Mouse (Mus musculus): ENCODE measurements at regions not wholly inside any gene's neighbourhood (a gene's known extent, or its start where the extent isn't known, plus 50 kb on each side); places are given as distances from the start of the nearest gene placed in this dataset.

DNA sequence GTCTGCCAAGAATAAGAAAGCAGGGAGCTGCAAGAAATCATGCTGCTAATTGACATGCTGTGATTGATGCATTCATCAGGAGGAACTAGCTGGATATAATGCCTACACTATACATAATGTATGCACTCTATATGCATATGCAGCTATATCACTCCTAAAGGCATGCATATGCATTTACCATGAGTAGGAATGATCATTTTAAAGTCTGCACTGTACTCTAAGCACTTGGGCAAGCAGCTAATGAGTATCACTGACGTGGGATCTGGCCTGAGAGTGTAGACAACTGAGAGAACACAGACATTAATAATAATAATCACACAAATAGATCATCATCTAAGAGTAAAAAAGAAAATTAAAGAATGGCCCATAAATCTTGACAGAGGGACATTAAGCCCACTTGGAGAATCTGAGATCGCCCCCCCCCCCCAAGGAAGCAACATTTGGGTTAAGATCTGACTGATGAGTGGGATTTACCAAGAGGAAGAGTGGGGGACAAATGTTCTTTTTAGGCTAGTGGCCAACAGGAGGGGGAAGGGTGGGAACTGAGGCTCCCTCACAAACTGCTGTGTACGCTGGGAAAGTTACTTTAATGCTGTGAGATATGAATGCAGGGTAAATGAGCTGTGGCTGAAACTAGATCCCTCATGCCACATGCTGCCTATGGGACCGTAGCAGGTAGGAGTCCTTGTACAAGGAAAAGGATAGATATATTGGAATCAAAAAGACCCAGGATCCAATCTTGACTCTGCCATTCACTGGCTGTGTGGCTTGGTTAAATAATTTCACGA, 155.0 kb downstream of the Gsdmc2 start:
- Histone ChIP-seq H3K4me1 (ENCODE audit: insufficient read depth) (no peaks in the 10 kb centered on the region), H3K27me3 (ENCODE audit: insufficient read depth, low read length) (no peaks in the 10 kb centered on the region), H3K36me3 (replicated peaks; ENCODE audit: insufficient read depth, low read length) (no peaks in the 10 kb centered on the region), H3K27ac (ENCODE audit: low read depth) (no peak overlapping the region), H3K4me3 (ENCODE audit: low read depth, low read length) (no peak overlapping the region), H3K4me2 (ENCODE audit: low read depth, low read length) (no peak overlapping the region), H3K9ac (replicated peaks) (no peak overlapping the region), H3K9me3 (ENCODE audit: low read length) (no peaks in the 10 kb centered on the region)
- ATAC-seq = no peak
- TF ChIP-seq CTCF (IDR thresholded peaks at IDR 0.05; ENCODE audit: low read depth) (no peak), EP300 (IDR thresholded peaks at IDR 0.05; ENCODE audit: low read depth) (no peak)
- DNase-seq = no peak
- WGBS (ENCODE audit: insufficient replicate concordance) = 80% methylated on average over 5 of the region's 5 CpGs

DNA sequence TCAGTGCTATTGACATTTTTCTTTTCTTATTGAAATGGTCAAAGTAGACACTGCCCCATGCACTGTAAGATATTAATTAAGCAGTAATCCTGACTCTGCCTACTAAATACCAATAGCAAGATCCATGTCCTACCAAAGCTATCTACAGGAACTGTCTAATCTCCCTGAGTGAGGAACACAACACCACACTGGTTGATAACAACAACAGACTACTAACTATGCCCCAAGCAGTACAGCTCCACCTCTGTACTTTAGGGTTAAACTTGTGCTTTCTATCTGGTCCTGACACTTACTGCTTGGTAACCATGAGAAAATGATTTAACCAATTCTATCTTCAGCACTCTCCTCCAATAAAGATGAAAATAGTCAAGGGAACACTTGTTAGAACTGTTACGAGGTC, 157.1 kb downstream of the Gsdmc2 start:
- ATAC-seq = no peak
- Histone ChIP-seq H3K4me2 (ENCODE audit: low read depth, low read length) (no peak overlapping the region), H3K4me3 (ENCODE audit: low read depth, low read length) (no peak overlapping the region), H3K9ac (replicated peaks) (no peak overlapping the region), H3K9me3 (ENCODE audit: low read length) (no peaks in the 10 kb centered on the region), H3K27me3 (ENCODE audit: insufficient read depth, low read length) (no peaks in the 10 kb centered on the region), H3K36me3 (replicated peaks; ENCODE audit: insufficient read depth, low read length) (no peaks in the 10 kb centered on the region), H3K27ac (ENCODE audit: low read depth) (no peak overlapping the region), H3K4me1 (ENCODE audit: insufficient read depth) (no peaks in the 10 kb centered on the region)
- no peak for TF ChIP-seq EP300 (IDR thresholded peaks at IDR 0.05; ENCODE audit: low read depth)
- TF ChIP-seq CTCF (IDR thresholded peaks at IDR 0.05; ENCODE audit: low read depth) = no peak
- DNase-seq = no peak
- WGBS (ENCODE audit: insufficient replicate concordance) = 79% methylated on average over 1 of the region's 1 CpGs

DNA sequence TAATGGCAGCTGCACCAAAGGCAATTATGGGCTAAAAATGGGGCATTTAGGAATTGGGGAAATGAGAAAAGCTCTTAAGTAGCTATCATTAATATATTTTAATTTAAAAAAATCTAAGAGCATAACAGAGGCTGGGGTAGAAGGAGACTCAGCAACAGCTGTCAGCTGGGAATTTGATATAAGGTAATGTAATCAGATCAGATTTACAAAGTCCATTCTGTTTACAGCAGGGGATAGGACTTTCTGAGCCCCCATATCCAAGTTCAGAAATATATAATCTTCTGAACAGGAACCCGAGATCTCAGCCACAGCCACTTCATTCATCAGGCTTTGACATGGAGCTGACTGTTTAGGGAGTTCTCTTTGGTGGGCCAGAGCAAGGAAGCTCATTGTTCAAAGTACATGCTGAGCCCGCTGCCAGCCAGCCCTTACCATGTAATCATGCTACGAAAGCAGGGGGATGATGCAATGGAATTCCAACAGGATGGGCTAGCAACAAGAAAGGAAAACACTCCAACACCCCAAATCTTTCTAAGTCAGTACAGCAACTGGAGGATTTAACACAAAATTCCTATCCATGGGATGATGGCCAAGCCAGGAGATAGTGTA, 157.9 kb downstream of the Gsdmc2 start:
- ATAC-seq (no peak), DNase-seq (no peak)
- Histone ChIP-seq H3K27me3 (ENCODE audit: insufficient read depth, low read length) (no peaks in the 10 kb centered on the region), H3K4me1 (ENCODE audit: insufficient read depth) (no peaks in the 10 kb centered on the region), H3K36me3 (replicated peaks; ENCODE audit: insufficient read depth, low read length) (no peaks in the 10 kb centered on the region), H3K4me3 (ENCODE audit: low read depth, low read length) (no peak overlapping the region), H3K4me2 (ENCODE audit: low read depth, low read length) (no peak overlapping the region), H3K9me3 (ENCODE audit: low read length) (no peaks in the 10 kb centered on the region), H3K27ac (ENCODE audit: low read depth) (no peak overlapping the region), H3K9ac (replicated peaks) (no peak overlapping the region)
- WGBS (ENCODE audit: insufficient replicate concordance) = 69% methylated on average over 3 of the region's 3 CpGs
- TF ChIP-seq CTCF (IDR thresholded peaks at IDR 0.05; ENCODE audit: low read depth) (no peak), EP300 (IDR thresholded peaks at IDR 0.05; ENCODE audit: low read depth) (no peak)

- DNase-seq = no peak
- WGBS (ENCODE audit: insufficient replicate concordance) = 58% methylated on average over 3 of the region's 3 CpGs
- Histone ChIP-seq H3K4me2 (ENCODE audit: low read depth, low read length) (no peak overlapping the region), H3K36me3 (replicated peaks; ENCODE audit: insufficient read depth, low read length) (no peaks in the 10 kb centered on the region), H3K4me3 (ENCODE audit: low read depth, low read length) (no peak overlapping the region), H3K4me1 (ENCODE audit: insufficient read depth) (peaks cover 9% of the 10 kb centered on the region), H3K27ac (ENCODE audit: low read depth) (no peak overlapping the region), H3K9ac (replicated peaks) (no peak overlapping the region), H3K27me3 (ENCODE audit: insufficient read depth, low read length) (no peaks in the 10 kb centered on the region), H3K9me3 (ENCODE audit: low read length) (no peaks in the 10 kb centered on the region)
- TF ChIP-seq EP300 (IDR thresholded peaks at IDR 0.05; ENCODE audit: low read depth) (no peak), CTCF (IDR thresholded peaks at IDR 0.05; ENCODE audit: low read depth) (no peak)
- ATAC-seq = no peak
These were observed 164.7 kb downstream of the Gsdmc2 start for GRCm38 (mm10) chr15:63679984-63680925.

DNA sequence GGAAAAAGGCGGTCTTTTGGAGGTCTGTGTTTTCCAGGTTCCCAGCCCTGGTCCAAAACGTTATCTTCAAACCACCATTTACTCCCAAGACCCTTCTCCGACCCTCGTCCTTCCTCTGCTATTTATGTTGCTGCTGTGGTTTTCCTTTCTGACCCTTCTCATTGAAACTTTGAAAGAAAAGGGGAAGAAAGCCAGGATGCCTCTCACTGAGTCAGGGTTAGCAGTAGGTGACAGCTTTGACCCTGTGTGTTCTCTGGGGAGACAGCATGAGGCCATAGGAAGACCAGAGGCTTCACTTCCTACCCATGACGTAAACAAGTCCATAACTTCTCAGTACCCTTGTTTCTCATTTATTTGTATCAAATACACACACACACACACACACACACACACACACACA, 166.1 kb downstream of the Gsdmc2 start:
- no peak overlapping the region for H3K4me2 ChIP-seq (ENCODE audit: low read depth, low read length)
- TF ChIP-seq EP300 (IDR thresholded peaks at IDR 0.05; ENCODE audit: low read depth) = no peak
- no peak for TF ChIP-seq CTCF (IDR thresholded peaks at IDR 0.05; ENCODE audit: low read depth)
- no peak overlapping the region for H3K9ac ChIP-seq (replicated peaks)
- no peak overlapping the region for H3K4me3 ChIP-seq (ENCODE audit: low read depth, low read length)
- H3K27ac ChIP-seq (ENCODE audit: low read depth) = no peak overlapping the region
- H3K9me3 ChIP-seq (ENCODE audit: low read length) = no peaks in the 10 kb centered on the region; the same call in 1 of the 2 replicates
- DNase-seq (no peak), ATAC-seq (no peak)
- WGBS (ENCODE audit: insufficient replicate concordance) = 27% methylated on average over 5 of the region's 5 CpGs
- no peaks in the 10 kb centered on the region for H3K36me3 ChIP-seq (replicated peaks; ENCODE audit: insufficient read depth, low read length)
- H3K4me1 ChIP-seq (ENCODE audit: insufficient read depth) = peaks cover 9% of the 10 kb centered on the region
- no peaks in the 10 kb centered on the region for H3K27me3 ChIP-seq (ENCODE audit: insufficient read depth, low read length)

- WGBS (ENCODE audit: insufficient replicate concordance) = 85% methylated on average over 10 of the region's 10 CpGs
- TF ChIP-seq CTCF (IDR thresholded peaks at IDR 0.05; ENCODE audit: low read depth) = no peak
- no peak for TF ChIP-seq EP300 (IDR thresholded peaks at IDR 0.05; ENCODE audit: low read depth)
- H3K9ac ChIP-seq (replicated peaks) = no peak overlapping the region
- peaks cover 9% of the 10 kb centered on the region for H3K4me1 ChIP-seq (ENCODE audit: insufficient read depth)
- H3K4me3 ChIP-seq (ENCODE audit: low read depth, low read length) = no peak overlapping the region
- no peak overlapping the region for H3K4me2 ChIP-seq (ENCODE audit: low read depth, low read length)
- H3K36me3 ChIP-seq (replicated peaks; ENCODE audit: insufficient read depth, low read length) = no peaks in the 10 kb centered on the region
- H3K27ac ChIP-seq (ENCODE audit: low read depth) = no peak overlapping the region
- DNase-seq = no peak
- no peaks in the 10 kb centered on the region; the same call in 1 of the 2 replicates for H3K9me3 ChIP-seq (ENCODE audit: low read length)
- no peak for ATAC-seq
- H3K27me3 ChIP-seq (ENCODE audit: insufficient read depth, low read length) = no peaks in the 10 kb centered on the region
These were observed 169.4 kb downstream of the Gsdmc2 start for GRCm38 (mm10) chr15:63675491-63676036.
